Mouse (Mus musculus) kidney, embryonic 14.5 days (tissue): ENCODE measurements around the gene Xrra1. TPM values are rescaled to one million over a fixed set of nuclear protein-coding genes. Genes with fewer than 3 reads are reported as not detected.
"Not testable (repeated sequence)": the region's sequence is repeated elsewhere in the genome, so short reads cannot be mapped to it uniquely, and the experiment has no call there.

Experiments
- ATAC-seq: fragments of 200-750 bp; cut with Nextera tagmentation; 2 replicates; pipeline ENCODE4 v1.8.0; 2017; ENCODE audit warnings: moderate number of reproducible peaks, mild to moderate bottlenecking, moderate TSS enrichment, moderate library complexity; ENCODE audit not compliant: low FRiP score, low TSS enrichment
- H3K27ac ChIP-seq: fragments of 300-500 bp; sonication (generic); 2 replicates; pipeline ENCODE4 v1.5.1; 2014; ENCODE audit warnings: low read depth, mild to moderate bottlenecking, low read length, moderate library complexity, mixed read lengths
- H3K27me3 ChIP-seq: fragments of 300-500 bp; sonication (generic); 2 replicates; pipeline ENCODE4 v1.6.1; 2014; ENCODE audit warnings: mild to moderate bottlenecking, low read length; ENCODE audit not compliant: control insufficient read depth, insufficient read depth
- H3K36me3 ChIP-seq: fragments of 300-500 bp; sonication (generic); 2 replicates; pipeline ENCODE4 v1.6.1; 2014; ENCODE audit warnings: low read length, mixed read lengths; ENCODE audit not compliant: control insufficient read depth, insufficient read depth
- H3K4me1 ChIP-seq: fragments of 300-500 bp; sonication (generic); 2 replicates; pipeline ENCODE4 v1.6.1; 2014; ENCODE audit warnings: low read length, mixed read lengths; ENCODE audit not compliant: control insufficient read depth, insufficient read depth
- H3K4me2 ChIP-seq: fragments of 300-500 bp; sonication (generic); replicated peaks from 2 replicates; pipeline ENCODE4 v1.6.1; 2014; ENCODE audit warnings: low read depth, mild to moderate bottlenecking, low read length
- H3K4me3 ChIP-seq: fragments of 300-500 bp; sonication (generic); 2 replicates; pipeline ENCODE4 v1.5.1; 2014; ENCODE audit warnings: mild to moderate bottlenecking, low read length
- H3K9ac ChIP-seq: fragments of 300-500 bp; sonication (generic); 2 replicates; pipeline ENCODE4 v1.6.1; 2014; ENCODE audit warnings: low read depth, mild to moderate bottlenecking, low read length, moderate library complexity
- H3K9me3 ChIP-seq: fragments of 300-500 bp; sonication (generic); 2 replicates; pipeline ENCODE4 v1.6.1; 2016; ENCODE audit warnings: low read length; ENCODE audit not compliant: control insufficient read depth
- WGBS: fragments of 180-500 bp; shearing (Covaris S2); extraction: QIAGEN DNeasy Blood & Tissue Kit; methylation state at CpG from one replicate; pipeline ENCODE4 v1.1.7; 2014; 5-methylcytosine and 5-hydroxymethylcytosine counted together
- polyA plus RNA-seq: library from polyadenylated mRNA; unstranded; fragments of >200 nt; fragmentation: Nextera tagmentation; extraction: Ambion mirVana; gene quantifications from 2 replicates; pipeline ENCODE4 v1.2.1, GENCODE M21; 2014

Gene Xrra1
- polyA plus RNA-seq, 1 experiment from 2014 or later = 0.47 TPM

DNA sequence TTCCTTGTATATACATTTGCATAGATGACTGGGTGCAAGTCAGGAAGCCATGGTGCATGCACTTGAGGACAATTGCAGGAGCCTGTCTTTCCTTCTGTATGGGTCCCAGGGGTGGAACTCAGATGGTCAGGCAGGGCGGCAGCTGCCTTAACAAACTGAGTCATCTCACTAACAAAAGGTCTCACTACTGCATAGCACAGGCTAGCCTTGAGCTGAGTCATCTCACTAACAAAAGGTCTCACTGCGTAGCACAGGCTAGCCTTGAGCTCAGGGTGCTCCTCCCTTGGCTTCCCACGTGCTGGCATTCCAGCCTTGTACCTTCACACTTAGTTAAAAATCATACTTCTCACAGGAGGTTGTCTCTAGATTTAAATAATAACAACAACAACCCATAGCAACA is 87.0 kb downstream of the Xrra1 start:
- Histone ChIP-seq H3K4me1 (no peaks in the 10 kb centered on the region), H3K36me3 (peaks cover 60% of the 10 kb centered on the region), H3K4me3 (no peak overlapping the region), H3K9ac (no peak overlapping the region), H3K27ac (no peak overlapping the region), H3K4me2 (no peak overlapping the region), H3K9me3 (no peaks in the 10 kb centered on the region; the same call in 1 of the 2 replicates), H3K27me3 (no peaks in the 10 kb centered on the region)
- ATAC-seq = no peak
- 96% methylated on average over 3 of the region's 3 CpGs for WGBS

DNA sequence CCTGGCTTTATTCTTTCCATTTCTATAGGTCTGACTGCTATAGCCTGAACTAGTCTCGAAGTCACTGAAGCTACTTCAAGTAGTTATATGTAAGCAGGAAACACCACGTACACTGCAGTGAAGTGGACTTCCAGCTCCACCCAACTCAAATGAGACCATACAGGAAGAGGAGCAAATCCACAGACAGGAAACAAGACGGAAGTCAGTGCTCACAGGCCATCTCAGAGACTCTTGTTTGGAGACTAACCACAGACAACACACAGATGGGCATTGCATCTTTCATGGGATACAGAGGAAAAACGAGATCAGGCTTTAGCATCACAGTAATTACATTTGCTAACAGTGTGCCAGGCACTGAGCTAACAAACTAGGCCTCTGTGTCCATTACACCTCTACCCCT is 87.4 kb downstream of the Xrra1 start:
- no peak overlapping the region for H3K9ac ChIP-seq
- H3K36me3 ChIP-seq = peaks cover 57% of the 10 kb centered on the region
- ATAC-seq = no peak
- H3K4me2 ChIP-seq = no peak overlapping the region
- H3K27me3 ChIP-seq = no peaks in the 10 kb centered on the region
- H3K4me1 ChIP-seq = no peaks in the 10 kb centered on the region
- H3K27ac ChIP-seq = no peak overlapping the region
- no peaks in the 10 kb centered on the region; the same call in 1 of the 2 replicates for H3K9me3 ChIP-seq
- no peak overlapping the region for H3K4me3 ChIP-seq
- 89% methylated on average over 4 of the region's 4 CpGs for WGBS

DNA sequence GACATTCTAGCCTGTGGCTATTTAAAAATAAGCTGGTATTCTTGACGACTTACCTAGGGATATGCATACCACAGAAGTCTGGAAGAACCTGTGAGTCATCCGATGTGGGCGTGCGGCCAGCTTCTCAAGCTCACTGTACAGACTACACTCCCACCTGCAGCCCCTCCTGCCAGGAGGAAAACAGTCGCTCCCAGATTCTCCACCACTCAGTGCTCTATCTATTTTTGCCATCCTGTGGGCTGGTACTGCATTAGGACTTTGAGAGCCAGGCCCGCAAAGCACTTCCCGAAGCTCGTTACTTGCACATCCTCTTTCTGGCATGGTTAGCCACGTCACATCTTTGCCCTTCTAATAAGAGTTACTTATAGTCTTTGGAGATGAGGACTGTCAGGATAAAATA is 88.4 kb downstream of the Xrra1 start:
- no peak overlapping the region for H3K4me2 ChIP-seq
- no peak for ATAC-seq
- 89% methylated on average over 9 of the region's 9 CpGs for WGBS

DNA sequence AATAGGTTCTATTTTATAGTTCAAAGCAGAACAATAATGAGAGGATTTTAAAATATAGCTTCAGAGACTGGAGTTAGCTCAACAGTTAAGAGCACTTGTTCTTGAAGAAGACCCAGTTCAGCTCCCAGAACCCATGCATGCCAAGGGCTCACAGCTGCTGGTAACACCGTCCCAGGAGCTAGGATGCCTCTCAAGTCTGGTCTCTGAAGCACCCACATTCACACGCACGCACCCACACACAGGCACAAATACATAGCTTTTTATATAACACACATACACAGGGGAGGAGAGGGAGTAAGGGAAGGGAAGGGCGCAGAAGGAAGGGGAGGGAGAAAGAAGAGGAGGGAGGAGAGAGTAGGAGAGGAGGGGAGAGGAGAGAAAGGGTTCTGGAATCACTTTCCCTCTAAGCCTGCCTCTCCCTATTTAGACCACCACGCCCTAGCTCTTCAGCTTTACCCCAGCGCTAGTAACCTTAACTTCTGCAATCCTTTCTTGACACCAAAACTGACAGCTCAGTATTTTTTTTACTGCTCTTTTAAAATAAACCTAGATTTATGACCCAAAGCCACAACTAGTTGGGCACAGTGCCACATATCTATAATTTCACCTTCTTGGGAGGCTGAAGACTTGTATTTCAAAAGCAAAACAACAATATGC is 94.7 kb downstream of the Xrra1 start:
- no peak overlapping the region for H3K4me3 ChIP-seq
- H3K9me3 ChIP-seq = no peaks in the 10 kb centered on the region
- no peak overlapping the region for H3K4me2 ChIP-seq
- no peaks in the 10 kb centered on the region for H3K27me3 ChIP-seq
- H3K27ac ChIP-seq = no peak overlapping the region
- H3K36me3 ChIP-seq = peaks cover 14% of the 10 kb centered on the region; the same call in 1 of the 2 replicates
- no peak overlapping the region for H3K9ac ChIP-seq
- ATAC-seq = no peak
- no peaks in the 10 kb centered on the region for H3K4me1 ChIP-seq
- WGBS = 70% methylated on average over 6 of the region's 6 CpGs

More for the DNA sequence above, 88.4 kb downstream of the Xrra1 start:
- no peaks in the 10 kb centered on the region; the same call in 1 of the 2 replicates for H3K9me3 ChIP-seq
- H3K27ac ChIP-seq = no peak overlapping the region
- no peak overlapping the region for H3K4me3 ChIP-seq
- no peaks in the 10 kb centered on the region for H3K27me3 ChIP-seq
- no peaks in the 10 kb centered on the region for H3K4me1 ChIP-seq
- H3K9ac ChIP-seq = no peak overlapping the region
- H3K36me3 ChIP-seq = peaks cover 51% of the 10 kb centered on the region

DNA sequence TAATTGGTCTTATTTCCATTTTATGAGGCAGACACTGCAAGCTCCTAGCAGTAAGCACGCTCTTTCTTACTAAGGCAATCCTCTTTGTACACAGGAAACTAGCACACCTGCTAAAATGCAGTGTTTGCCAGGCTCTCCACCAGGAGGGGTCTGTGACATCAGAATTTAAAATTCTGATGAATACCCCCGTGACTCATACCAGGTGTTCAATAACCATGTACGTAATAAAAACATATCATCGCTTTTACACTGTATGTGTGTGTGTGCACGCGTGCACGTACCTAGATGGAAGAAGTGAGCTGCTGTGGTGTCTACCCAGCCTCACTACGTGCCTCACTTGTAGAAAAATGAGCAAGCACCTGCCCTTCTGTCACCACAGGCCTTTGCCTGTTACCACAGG is 95.3 kb downstream of the Xrra1 start:
- no peaks in the 10 kb centered on the region for H3K27me3 ChIP-seq
- H3K9me3 ChIP-seq = no peaks in the 10 kb centered on the region
- no peak overlapping the region for H3K9ac ChIP-seq
- 91% methylated on average over 8 of the region's 8 CpGs for WGBS
- H3K4me2 ChIP-seq = no peak overlapping the region
- no peaks in the 10 kb centered on the region for H3K4me1 ChIP-seq
- no peak for ATAC-seq
- H3K27ac ChIP-seq = no peak overlapping the region
- peaks cover 12% of the 10 kb centered on the region; the same call in 1 of the 2 replicates for H3K36me3 ChIP-seq
- no peak overlapping the region for H3K4me3 ChIP-seq

DNA sequence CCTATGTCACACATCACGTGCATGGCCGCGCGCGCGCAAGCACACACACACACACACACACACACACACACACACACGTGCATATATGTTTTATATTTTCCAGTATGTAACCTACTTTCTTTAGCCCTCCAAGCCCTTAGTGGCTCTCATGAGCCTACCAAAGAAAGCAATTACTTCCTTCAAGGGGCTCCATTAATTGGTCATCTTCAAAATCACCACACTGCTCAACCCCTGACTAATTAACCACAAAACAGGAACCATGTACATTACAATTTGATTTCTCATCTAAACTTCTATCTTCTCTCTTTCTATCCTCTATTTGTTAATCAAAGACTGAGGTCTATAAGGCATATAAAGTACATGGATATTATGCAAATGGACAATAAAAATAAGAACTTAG is 97.2 kb downstream of the Xrra1 start:
- WGBS = 95% methylated on average over 7 of the region's 7 CpGs
- H3K27me3 ChIP-seq = no peaks in the 10 kb centered on the region
- no peak for ATAC-seq
- H3K9me3 ChIP-seq = no peaks in the 10 kb centered on the region
- H3K27ac ChIP-seq = no peak overlapping the region
- peaks cover 12% of the 10 kb centered on the region; the same call in 1 of the 2 replicates for H3K36me3 ChIP-seq
- no peak overlapping the region for H3K4me3 ChIP-seq
- no peak overlapping the region for H3K4me2 ChIP-seq
- no peaks in the 10 kb centered on the region for H3K4me1 ChIP-seq
- H3K9ac ChIP-seq = no peak overlapping the region

DNA sequence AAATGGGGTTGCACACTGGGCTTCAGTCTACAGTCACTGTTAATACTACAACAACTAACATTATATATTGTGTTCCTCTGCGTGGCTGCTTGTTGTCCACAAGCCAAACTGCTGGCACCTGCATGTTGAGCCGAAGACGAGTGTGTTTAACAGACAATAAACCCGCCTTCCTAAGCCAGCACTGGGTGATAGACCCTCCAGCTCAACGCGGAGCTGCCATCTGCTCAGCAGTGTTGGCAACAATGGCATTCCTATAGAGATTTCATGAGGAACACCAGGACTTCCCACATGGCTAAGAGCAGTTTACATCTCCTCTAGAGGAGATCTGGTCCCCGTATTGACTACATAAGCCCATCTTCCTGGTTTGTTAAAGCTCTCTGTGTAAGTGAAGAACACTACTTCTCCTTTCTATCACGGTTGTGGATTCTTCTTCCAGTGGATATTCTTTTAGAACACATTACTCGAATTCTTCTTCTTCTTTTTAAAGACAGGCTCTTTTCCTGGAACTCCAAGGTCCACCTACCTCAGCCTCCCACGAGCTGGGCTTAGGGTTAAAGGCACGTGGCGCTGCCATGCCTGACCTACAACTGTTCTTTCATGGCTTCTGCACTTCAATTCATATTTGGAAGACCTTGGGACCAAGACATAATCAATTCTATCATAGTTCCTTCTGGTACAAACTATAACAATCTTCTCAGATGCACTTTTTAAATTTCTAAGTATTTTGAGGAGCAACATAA is 98.5 kb downstream of the Xrra1 start:
- no peak overlapping the region for H3K4me3 ChIP-seq
- 74% methylated on average over 12 of the region's 12 CpGs for WGBS
- H3K27me3 ChIP-seq = no peaks in the 10 kb centered on the region
- no peak for ATAC-seq
- no peak overlapping the region for H3K9ac ChIP-seq
- H3K9me3 ChIP-seq = no peaks in the 10 kb centered on the region
- H3K4me2 ChIP-seq = no peak overlapping the region
- no peak overlapping the region for H3K27ac ChIP-seq
- peaks cover 10% of the 10 kb centered on the region; the same call in 1 of the 2 replicates for H3K36me3 ChIP-seq
- peaks cover under 1% of the 10 kb centered on the region; the same call in 1 of the 2 replicates for H3K4me1 ChIP-seq

DNA sequence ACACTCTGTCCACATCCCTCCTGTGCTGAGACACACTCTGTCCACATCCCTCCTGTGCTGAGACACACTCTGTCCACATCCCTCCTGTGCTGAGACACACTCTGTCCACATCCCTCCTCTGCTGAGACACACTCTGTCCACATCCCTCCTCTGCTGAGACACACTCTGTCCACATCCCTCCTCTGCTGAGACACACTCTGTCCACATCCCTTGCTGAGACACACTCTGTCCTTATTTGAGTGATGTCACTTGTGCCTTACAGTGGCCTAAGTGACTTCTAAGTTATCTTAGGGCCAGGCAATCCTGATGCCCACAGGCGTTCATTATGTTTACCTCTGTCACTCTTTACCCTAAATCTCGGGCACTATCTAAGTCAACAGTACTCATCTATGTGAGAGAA is 101.7 kb downstream of the Xrra1 start:
- 75% methylated on average over 2 of the region's 2 CpGs for WGBS
- not testable (repeated sequence) for H3K4me3 ChIP-seq, H3K36me3 ChIP-seq, H3K9ac ChIP-seq, ATAC-seq, H3K9me3 ChIP-seq, H3K4me2 ChIP-seq, H3K27ac ChIP-seq, H3K27me3 ChIP-seq
- H3K4me1 ChIP-seq = peaks cover 16% of the 10 kb centered on the region

DNA sequence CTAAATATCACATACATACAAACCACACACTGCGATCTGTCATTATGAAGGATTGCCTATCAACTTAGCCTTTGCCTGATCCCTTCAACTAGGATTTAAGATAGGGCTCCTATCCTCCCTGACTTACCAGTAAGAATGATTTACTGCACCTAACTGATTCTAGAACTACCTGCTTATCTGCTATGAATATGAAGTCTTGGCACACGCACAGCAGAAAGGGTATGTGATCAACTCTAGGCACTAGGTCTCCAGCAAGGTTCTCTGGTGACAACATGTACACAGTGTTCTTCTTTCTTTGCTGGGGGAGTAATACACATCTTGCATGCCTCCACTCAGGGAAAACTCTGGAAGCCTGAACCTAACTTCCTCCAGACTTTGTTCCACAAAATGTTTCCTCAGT is 102.6 kb downstream of the Xrra1 start:
- H3K27ac ChIP-seq = no peak overlapping the region
- H3K9ac ChIP-seq = no peak overlapping the region
- no peaks in the 10 kb centered on the region for H3K27me3 ChIP-seq
- H3K9me3 ChIP-seq = no peaks in the 10 kb centered on the region
- no peak overlapping the region for H3K4me3 ChIP-seq
- H3K36me3 ChIP-seq = no peaks in the 10 kb centered on the region
- WGBS = 81% methylated on average over 2 of the region's 2 CpGs
- H3K4me1 ChIP-seq = peaks cover 26% of the 10 kb centered on the region
- no peak for ATAC-seq
- H3K4me2 ChIP-seq = no peak overlapping the region
